Mouse (Mus musculus): Measurements from ENCODE around the gene Fam222b.
"Not testable (repeated sequence)": the region's sequence is repeated elsewhere in the genome, so short reads cannot be mapped to it uniquely, and the experiment has no call there.

Gene Fam222b

DNA sequence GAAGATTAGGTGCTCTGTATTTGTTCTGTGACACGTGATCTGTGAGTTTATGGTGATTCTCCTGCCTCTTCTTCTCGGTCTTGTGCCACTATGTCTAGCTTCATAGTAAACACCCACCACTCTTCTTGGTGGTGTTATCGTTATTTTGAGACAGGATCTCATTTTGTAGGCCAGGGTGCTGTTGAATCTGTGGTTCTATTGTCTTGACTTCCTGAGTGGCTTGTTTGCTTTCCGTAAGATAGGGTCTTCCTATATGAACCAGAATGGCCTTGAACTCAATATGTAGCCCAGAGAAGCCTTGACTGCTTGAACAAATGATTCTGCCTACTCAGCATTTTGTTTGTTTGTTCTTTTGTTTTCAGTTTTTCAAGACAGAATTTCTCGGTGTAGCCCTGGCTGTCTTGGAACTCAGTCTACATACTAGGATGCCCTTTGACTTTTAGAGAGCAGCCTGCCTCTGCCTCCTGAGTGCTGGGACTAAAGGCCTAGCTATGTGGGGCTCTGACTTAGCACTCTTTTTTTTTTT is 6.6 kb upstream of the Fam222b start:
- DNase-seq (ENCODE audit: low read depth), result no peak

DNA sequence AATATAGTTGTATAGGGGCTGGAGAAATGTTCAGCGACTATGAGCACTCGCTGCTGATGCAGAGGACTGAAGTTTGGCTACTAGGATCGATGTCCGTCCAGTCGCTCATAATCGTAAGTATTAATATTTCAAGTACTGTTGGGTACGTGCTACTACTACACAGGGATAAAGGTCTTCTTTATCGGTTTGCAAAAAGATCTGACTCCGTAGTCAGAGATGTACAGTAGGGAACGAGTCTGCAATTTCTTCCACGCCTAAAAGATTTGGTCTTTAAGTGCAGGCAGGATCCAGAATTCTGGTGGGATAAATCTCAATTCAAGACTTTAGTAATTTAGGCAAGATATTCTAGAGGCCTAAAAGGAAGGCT is 340 bp upstream of the Fam222b start:
- DNase-seq (ENCODE audit: low read depth), result no peak

DNA sequence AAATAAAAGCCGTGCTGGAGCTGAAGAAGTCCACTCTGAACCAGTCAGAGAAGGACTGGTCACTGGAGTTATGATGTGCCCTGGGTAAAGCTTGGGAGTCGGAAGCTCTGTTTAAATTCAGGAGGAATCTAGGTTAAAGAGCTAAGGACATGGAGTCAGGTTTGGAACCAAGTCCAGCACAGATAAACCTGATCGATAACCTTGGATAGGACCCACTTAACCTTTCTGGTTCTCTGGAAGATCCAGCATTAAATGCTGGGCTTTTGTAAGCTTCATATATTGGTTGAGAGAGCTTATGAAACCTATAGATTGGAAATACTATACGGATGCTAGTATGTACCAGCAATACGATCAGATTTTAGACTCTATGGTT is 670 bp downstream of the Fam222b start:
- DNase-seq (ENCODE audit: low read depth), result no peak

DNA sequence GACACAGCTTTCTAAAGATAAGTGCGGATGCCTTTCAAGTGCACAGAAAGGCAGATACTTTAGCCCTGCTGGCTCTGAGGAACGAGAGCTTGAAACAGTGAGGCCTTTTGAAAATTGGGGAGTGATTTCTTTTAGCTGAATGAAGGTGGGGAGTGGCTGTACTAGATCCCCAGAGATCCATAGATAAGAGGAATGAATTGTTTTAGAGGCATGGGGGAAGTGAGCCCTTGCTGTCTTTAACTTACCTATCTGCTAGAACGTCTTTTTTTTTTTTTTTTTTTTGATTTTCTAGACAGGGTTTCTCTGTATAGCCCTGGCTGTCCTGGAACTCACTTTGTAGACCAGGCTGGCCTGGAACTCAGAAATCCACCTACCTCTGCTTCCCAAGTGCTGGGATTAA is 2.6 kb downstream of the Fam222b start:
- DNase-seq (ENCODE audit: low read depth), result no peak

DNA sequence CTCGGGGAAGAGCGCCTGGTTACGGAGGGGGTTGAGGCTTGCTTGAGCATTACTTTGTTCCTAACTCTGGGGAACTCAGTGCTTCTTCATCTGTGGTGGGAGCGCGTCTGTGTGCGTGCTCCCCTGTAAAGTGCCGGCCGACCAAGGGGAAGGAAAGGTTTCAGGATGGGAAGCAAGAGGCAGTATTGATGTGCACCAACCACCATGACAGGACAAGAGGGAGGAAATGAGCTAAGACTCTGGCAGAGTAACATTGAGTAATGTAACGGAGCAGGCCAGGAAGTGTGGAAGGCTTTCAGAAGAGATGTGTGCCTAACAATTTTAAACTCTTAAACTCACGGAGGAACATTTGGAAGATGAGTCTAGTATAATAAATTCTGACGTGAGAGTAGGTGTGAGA is 6.3 kb downstream of the Fam222b start:
- no peak for DNase-seq (ENCODE audit: low read depth)

DNA sequence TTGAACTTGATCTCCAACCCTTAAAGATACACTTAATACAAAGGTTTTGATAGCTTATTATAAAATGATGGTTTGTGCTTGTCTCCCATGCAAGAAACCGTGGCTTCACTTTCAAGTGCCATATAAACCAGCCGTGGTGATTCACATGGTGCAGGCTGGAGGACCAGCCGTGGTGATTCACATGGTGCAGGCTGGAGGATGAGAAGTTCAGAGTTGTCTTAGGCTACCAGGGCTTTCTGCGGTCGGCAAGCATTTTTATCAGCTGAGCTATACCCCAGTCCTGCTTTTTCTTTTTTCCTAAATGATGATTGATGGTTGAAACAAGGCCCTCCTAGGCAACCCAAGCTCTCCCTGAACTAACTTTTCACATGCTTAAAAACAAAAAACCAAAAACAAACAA is 7.7 kb downstream of the Fam222b start:
- DNase-seq (ENCODE audit: low read depth), result no peak

DNA sequence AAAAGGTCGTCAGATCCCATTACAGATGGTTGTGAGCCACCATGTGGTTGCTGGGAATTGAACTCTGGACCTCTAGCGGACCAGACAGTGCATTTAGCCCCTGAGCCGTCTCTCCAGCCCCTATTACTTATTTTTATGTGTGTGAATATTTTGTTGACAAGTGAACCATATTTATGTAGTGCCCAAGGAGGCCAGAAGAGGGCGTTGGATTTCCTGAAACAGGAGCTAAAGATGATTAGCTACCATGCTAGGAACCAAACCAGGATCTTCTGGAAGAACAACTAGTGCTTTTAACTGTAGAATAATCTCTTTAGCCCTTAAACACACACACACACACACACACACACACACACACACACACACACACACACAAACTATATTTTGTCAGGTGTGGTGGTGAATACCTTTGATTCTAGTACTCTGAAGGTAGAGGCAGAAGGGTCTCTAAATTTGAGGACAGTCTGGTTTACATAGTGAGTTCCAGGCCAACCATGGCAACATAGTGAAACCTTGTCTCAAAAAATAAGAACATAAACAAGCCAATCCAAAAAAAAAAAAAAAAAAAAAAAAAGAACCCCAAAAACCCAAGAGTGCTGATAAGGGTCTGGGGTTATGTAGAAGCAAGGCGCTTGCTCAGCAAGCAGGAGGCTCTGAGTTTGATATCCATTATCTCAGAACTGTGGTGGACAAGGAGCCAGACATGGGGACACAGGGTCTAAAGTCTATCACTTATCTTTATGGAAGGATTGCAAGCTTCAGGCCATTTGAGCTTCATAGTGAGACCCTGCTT is 8.7 kb downstream of the Fam222b start:
- DNase-seq (ENCODE audit: low read depth), result peak; percentile 50

DNA sequence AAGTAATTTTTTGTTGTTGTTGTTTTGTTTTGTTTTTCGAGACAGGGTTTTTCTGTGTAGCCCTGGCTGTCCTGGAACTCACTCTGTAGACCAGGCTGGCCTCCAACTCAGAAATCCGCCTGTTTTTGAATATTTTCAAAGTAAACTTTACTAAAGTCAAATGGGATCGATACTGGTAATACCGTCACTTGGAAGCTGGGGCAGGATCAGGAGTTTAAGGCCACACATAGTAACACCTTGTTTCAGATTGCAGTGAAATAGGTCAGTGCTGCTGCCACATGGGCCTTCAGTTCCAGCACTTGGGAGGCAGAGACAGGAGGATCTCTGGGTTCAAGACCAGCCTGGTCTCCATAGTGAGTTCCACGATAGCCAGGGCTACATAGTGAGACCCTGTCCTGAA is 10.0 kb downstream of the Fam222b start:
- no peak for DNase-seq (ENCODE audit: low read depth)

DNA sequence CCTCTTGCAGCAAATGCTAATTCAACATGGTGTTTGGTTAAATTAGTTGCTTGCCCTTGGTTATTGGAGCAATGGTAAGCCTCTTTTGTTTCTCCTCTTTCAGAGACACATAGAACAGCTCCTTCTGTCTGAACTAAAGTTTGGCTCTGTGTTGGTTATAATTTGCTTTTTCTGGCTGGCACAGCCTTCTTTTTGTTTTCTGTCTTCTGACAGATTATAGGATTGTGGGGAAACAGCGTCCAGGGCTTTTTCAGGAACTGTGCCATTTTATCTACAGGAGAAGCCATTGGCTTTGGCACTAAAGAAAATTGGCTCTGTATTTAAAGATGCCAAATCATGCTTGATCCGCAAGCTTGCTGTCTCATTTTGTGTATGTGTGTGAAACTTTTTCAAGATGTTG is 19.2 kb downstream of the Fam222b start:
- DNase-seq (ENCODE audit: low read depth), result no peak

DNA sequence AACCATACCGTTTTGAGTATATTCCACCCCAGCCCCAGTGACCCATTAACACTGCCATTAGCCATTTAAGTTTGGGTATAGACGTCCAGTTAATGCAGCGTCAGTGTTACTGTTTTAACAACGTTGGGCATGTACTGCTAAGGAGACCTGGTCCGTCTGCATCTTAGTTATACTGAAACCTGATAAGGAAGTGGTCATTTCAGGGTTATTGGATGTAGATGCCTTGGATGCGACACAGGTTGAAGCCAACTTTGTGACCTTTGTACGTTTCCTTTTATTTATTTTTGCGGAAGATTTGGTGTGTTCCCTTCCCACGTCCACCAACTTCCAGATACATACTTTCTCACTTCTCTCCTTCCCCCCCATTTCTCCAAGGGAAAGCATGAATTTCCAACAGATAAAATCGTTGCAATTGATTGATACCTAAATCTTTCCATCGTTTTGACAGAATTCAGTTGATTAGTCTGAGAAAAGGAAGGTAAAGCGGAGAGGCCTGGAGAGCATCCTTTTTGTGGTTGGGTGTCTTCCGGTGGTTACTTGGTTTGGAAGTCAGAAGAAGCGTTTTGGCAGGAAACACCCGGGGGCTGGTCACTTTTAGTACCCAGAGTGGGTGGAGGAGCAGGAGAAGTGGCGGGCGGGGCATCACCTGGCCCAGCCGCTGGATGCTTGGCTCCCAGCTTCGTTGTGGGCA is 20.4 kb downstream of the Fam222b start:
- no peak for DNase-seq (ENCODE audit: low read depth)

DNA sequence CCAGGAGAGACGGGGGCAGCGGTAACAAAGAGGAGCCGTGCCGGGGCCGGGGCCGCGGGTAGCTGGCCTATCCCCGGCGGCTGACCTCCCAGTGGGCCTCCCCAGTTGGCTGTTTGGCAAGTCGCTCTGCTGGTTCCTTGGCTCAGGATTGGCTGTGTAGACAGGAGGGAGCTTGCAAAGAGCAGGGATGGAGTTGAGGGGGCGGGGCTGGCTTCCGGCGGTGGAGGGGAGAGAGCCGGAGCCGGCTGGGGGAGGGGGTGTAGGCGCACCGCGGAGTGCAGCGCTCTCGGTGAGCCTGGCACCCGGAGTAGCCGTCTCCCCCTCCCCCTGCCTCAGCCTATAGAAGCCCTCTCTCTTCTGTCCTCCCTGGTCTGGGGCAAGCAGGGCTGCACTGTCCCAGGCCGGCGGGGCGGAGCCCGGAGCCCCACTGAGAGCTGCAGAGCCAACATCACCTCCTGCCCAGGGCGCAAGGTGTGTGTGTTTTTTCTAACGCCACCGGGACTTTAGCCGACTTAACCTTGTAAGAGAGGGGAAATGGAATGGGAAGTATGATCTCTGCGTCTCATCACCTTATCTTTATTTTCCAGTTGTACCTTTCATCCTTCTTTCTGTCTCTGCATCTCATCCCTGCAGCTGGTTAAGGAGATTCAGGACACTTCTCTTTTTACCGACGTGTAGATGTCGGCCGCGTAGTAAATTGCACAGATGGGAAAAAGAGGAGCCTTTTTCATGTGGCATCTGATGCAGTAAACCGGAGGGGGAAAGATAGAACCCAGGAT is 21.1 kb downstream of the Fam222b start:
- DNase-seq (ENCODE audit: low read depth), result peak; percentile 85

DNA sequence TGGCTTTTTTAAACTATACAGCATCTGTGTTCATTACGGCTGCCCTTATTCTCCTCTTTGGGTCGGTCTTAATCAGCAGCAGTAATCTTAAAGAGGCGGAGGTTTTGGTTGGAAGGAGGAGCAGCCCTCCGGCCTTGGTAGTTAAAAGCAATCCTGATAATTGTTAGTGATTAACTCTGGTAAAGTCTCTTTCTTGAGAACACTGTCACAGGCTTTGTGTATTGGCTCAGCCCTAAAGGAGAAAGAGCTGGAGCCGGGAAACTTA is 21.6 kb downstream of the Fam222b start:
- DNase-seq (ENCODE audit: low read depth), result peak; percentile 28

DNA sequence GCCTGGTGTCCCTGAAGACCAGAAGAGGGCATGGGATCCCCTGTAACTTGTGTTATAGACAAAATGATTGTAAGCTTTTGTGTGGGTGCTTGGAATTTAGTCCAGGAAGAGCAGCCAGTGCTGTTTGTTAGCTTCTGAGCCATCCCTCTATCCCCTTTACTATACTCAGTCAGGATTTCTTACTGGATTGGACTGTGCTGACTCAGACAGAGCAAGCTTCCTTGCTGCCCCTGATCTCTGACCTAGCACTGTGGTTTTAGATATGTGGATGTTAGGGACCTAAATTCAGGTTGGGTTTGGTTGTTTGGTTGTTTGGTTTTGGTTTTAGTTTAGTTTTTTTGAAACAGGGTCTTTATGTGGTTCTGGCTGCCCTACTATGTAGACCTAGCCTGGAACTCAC is 24.0 kb downstream of the Fam222b start:
- DNase-seq (ENCODE audit: low read depth), result no peak

DNA sequence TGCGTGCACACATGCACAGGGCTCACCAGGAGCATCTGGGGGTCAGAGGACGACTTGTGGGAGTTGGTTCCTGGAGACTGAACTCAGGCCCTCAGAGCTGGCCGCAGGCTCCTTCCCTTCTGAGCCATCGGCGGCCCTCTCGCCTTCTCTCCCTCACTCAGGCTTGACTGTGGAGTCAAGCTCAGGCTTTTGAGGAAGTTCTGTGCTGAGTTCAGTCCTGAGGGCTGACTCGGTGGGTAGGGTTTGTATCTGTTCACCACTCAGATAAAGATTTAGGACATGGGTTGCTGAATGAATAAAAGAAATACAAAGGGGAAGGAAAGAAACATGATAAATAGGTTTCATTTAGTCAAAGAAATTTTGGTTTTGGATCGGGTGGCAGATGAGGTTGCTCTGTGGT is 25.4 kb downstream of the Fam222b start:
- no peak for DNase-seq (ENCODE audit: low read depth)

DNA sequence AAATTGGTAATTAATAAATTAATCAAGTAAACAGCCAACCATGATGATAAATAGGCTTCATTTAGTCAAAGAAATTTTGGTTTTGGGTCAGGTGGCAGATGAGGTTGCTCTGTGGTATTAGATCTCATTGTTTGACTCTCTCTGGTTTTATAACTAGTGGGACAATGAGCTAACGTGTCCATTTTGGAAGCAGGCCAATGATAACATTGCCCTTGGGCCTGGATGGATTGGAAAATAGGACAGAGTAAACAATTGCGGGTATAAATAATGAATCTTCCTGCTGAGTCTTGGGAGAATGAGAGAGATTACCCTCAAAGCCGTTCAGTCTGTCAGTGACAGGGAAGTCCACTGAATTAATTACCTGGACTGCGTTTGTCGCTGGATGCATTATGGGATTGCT is 26.7 kb downstream of the Fam222b start:
- DNase-seq (ENCODE audit: low read depth), result no peak

DNA sequence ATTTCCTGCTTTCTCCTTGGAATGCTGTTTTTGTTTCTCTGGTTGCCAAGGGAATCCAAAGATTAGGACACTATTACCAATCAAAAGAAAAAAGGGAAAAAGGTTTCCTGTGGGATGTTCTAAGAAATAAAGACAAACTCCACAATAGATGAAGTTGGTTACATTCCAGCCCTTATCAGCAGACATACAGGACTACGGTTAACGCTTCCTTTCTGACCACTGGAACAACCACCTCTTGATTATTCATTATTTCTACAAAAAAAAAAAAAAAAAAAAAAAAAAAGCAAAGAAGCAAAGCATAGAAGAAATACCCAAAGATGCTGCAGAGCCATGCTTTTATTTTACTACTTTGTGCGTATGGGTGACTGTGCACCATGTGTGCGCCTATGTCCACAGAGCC is 28.4 kb downstream of the Fam222b start:
- DNase-seq (ENCODE audit: low read depth), result no peak

DNA sequence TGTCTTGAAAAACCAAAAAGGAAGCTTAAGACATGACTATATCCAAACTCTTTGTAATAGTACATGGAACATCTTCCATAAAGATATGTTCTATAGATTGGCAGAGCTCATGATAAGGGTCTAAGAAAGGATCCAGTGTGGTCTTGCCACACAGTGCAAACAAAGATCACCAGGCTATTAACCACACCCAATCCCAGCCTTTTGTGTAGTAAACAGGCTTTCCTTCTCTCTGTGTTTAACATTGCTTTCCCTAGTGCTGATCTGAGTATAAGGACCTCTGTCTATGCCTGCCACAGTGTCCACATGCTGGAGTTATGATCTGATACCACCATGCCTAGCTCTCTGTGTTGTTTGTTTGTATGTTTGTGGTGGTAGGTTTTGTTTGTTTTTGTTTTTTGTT is 29.3 kb downstream of the Fam222b start:
- DNase-seq (ENCODE audit: low read depth), result no peak

DNA sequence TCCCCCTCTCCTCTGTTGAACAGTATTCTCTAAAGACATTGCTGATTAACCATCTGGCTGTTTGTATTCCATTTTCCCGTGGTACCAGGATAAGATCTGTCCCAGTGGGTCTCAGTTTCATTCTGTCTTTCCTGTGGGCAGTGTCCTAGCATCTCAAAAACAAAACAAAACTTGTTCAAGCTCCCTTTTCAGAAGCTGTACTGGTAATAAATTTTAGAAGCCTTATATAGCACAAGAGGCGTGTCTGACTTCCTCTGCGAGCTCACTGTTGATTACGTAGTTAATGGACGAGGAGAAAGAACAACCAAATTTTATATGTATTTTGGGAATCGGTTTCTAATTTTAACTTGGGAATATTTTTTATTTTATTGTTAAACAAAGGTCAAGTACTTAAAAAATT is 31.2 kb downstream of the Fam222b start:
- DNase-seq (ENCODE audit: low read depth), result no peak

DNA sequence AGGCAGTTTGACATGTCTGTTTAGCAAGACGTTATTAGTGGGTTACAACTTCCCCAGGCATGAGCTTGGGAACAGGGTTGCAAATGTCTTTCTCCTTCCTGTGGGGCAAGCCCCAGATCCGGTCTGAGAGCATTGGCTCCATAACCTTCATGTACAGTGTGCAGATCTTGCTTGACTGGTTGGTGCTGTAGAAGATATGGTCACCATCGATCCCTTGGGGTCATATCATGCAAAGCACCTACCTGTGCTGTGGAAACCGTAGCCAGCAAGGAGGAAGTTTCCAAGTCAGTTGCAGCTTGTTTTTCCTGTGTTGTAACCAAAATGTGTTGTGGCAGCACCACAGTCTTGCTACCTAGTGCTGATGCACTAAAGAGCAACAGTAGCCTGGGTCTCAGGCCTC is 32.3 kb downstream of the Fam222b start:
- no peak for DNase-seq (ENCODE audit: low read depth)

DNA sequence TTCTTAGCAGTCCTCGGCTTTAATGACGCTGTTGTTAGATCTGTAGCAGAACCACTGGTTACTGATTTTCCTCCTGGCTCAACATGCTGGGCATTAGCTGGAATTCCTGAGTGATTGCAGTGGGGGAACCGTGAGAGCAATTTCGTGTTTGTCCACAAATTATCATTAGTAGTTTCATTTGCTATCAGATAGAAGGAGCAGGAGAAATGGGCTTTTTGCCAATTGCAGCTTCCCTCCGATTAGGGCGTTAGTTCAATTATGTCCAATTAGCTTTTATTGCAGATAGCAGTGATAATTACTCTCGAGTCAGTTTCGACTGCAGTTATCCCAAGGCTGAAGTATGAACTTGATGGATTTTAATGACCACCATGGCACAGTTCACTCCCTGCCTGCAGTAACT is 35.0 kb downstream of the Fam222b start:
- DNase-seq (ENCODE audit: low read depth), result no peak

DNA sequence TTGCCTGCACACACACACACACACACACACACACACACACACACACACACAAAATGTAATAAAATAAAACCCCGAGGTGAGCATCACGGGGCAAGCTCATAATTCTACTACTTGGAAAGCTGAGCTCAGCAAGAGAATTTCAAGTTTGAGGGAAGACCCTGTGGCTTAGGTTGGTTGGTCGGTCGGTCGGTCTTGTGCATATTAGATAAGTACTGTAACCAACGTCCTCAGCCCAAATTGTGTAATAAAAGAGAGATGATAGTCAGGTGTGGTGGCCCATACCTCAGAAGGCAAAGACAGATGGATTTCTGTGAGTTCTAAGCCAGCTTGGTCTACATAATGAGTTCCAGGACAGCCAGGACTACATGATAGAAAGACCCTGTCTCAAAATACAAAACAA is 39.5 kb downstream of the Fam222b start:
- no peak for DNase-seq (ENCODE audit: low read depth)

DNA sequence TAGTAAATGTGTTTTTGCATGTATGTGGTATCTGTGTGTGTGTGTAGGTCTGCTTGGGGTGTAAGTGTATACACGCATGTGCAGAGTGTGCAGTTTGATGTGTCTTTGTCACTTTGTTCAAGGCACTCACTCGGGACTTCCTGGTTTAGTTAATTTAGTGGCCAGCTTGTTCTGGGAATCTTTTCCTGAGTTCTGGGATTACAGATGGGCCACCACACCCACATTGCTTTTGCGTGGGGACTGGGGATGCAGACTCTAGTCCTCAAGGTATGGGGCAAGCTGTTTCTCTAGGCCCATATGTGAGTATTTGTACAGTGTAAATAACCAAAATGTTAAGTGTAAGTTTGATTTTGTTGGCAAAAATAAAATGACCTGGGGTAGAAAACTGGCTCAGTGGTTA is 39.9 kb downstream of the Fam222b start:
- no peak for DNase-seq (ENCODE audit: low read depth)

DNA sequence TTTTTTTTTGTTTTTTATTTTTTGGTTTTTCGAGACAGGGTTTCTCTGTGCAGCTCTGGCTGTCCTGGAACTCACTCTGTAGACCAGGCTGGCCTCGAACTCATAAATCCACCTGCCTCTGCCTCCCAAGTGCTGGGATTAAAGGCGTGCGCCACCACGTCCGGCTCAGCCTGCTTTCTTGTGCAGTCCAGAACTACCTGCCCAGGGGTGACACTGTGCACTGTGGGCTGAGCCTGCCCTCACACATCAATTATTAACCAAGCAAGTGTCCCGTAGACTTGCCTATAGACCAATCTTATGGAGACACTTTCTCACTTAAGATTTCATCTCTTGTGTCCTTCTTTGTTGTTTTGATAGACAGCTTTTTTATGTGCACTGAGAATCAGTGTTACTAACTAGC is 40.9 kb downstream of the Fam222b start:
- DNase-seq (ENCODE audit: low read depth), result not testable (repeated sequence)
